Mouse (Mus musculus) stomach, embryonic 16.5 days (tissue): ENCODE data around the gene Nags. TPM values are rescaled to one million over a fixed set of nuclear protein-coding genes. Genes with fewer than 3 reads are reported as not detected.

ENCODE experiments used
- ATAC-seq: fragments of 200-750 bp; cut with Nextera tagmentation; 2 replicates; pipeline ENCODE4 v1.8.0; 2017; ENCODE audit warnings: moderate number of reproducible peaks, moderate TSS enrichment; ENCODE audit not compliant: insufficient read depth, low FRiP score
- H3K27ac ChIP-seq: fragments of 300-500 bp; sonication (generic); 2 replicates; pipeline ENCODE4 v1.5.1; 2014; ENCODE audit warnings: low read length
- H3K27me3 ChIP-seq: fragments of 300-500 bp; sonication (generic); 2 replicates; pipeline ENCODE4 v1.6.1; 2014; ENCODE audit warnings: low read length, control low read depth, mixed read lengths; ENCODE audit not compliant: control insufficient read depth, insufficient read depth
- H3K36me3 ChIP-seq: fragments of 300-500 bp; sonication (generic); 2 replicates; pipeline ENCODE4 v1.6.1; 2014; ENCODE audit warnings: low read length; ENCODE audit not compliant: control insufficient read depth, insufficient read depth
- H3K4me1 ChIP-seq: fragments of 300-500 bp; sonication (generic); 2 replicates; pipeline ENCODE4 v1.6.1; 2014; ENCODE audit warnings: low read length, control low read depth, mixed read lengths; ENCODE audit not compliant: control insufficient read depth, insufficient read depth
- H3K4me2 ChIP-seq: fragments of 300-500 bp; sonication (generic); 2 replicates; pipeline ENCODE4 v1.6.1; 2014; ENCODE audit warnings: low read depth, low read length, mixed read lengths
- H3K4me3 ChIP-seq: fragments of 300-500 bp; sonication (generic); replicated peaks from 2 replicates; pipeline ENCODE4 v1.5.1; 2014; ENCODE audit warnings: mild to moderate bottlenecking, low read length
- H3K9ac ChIP-seq: fragments of 300-500 bp; sonication (generic); 2 replicates; pipeline ENCODE4 v1.6.1; 2014; ENCODE audit warnings: low read length
- H3K9me3 ChIP-seq: fragments of 300-500 bp; sonication (generic); replicated peaks from 2 replicates; pipeline ENCODE4 v1.6.1; 2016; ENCODE audit warnings: low read length, control low read depth; ENCODE audit not compliant: control insufficient read depth
- WGBS: fragments of 180-500 bp; shearing (Covaris S2); extraction: QIAGEN DNeasy Blood & Tissue Kit; methylation state at CpG from one replicate; pipeline ENCODE4 v1.1.7; 2014; 5-methylcytosine and 5-hydroxymethylcytosine counted together
- polyA plus RNA-seq: library from polyadenylated mRNA; unstranded; fragments of >200 nt; fragmentation: Nextera tagmentation; extraction: Ambion mirVana; gene quantifications from 2 replicates; pipeline ENCODE4 v1.2.1, GENCODE M21; 2015

Nags gene
- polyA plus RNA-seq, 1 experiment from 2014 or later, result 4.2 TPM

DNA sequence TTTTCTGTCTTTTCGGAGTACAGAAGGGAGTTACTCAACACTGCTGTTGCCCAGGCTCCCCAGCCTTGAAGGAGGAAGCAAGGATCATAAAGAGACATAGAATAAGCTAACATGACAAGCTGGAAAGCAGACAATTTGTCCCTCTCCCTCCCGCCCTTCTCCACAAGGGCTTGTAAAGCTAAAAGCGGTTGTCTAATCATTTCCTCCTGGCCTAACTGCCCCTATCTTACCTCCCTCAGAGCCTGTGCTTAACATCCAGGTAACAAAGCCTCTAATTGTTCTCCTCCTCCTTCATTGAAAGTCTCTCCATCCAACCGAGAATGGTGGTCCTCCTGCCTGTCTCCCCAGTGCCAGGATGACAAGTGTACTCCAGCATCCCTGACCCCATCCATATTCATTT, 45.5 kb downstream of the Nags start:
- Histone ChIP-seq H3K27me3 (no peaks in the 10 kb centered on the region), H3K9ac (peak overlapping the region; percentile 69; the same call in 1 of the 2 replicates), H3K36me3 (no peaks in the 10 kb centered on the region), H3K4me1 (peaks cover 18% of the 10 kb centered on the region), H3K27ac (no peak overlapping the region), H3K4me2 (peak overlapping the region; percentile 89), H3K9me3 (no peaks in the 10 kb centered on the region), H3K4me3 (peak overlapping the region; percentile 56; the same call in 1 of the 2 replicates)
- 46% methylated on average over 4 of the region's 4 CpGs for WGBS
- ATAC-seq, result no peak

DNA sequence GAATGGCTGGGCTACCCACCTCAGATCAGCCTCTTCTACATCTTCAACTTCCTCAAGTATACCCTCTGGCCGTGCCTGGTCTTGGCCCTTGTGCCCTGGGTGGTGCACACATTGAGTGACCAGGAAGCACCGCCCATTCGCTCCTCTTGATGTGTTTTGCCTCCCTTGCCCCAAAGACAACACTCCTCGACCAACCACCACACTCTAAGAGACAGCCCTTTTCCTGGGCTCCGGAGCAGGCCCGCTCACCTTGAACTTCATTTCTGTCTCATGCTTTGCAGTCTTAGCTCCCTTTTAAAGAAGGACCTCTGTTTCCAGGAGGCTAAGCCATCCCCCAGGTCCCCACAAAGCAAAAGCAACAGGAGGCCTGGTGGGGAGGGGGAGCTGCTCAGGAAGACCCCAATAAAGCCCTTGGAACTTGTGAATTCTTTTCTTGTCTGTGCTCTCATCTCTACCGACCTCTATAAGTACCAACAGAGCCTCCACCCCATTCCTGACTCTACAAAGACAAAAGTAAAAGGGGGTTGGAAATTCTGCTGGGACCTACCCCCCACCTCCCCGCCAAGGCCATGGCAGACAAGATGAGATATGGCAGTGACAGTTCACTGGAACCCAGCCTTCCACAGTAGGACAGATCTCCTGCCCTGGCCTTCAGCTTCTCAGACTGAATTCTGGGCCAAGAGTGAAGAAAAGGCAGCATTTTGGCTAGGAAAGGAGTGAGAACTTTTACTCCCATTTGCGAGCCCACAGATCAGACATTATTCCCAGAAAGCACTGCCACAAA, 48.5 kb downstream of the Nags start:
- peaks cover 18% of the 10 kb centered on the region for H3K4me1 ChIP-seq
- no peaks in the 10 kb centered on the region for H3K27me3 ChIP-seq
- H3K4me2 ChIP-seq, result no peak overlapping the region
- no peaks in the 10 kb centered on the region for H3K9me3 ChIP-seq
- no peak overlapping the region for H3K4me3 ChIP-seq
- no peak for ATAC-seq
- no peak overlapping the region for H3K9ac ChIP-seq
- H3K36me3 ChIP-seq, result peaks cover 15% of the 10 kb centered on the region
- 82% methylated on average over 9 of the region's 9 CpGs for WGBS
- H3K27ac ChIP-seq, result no peak overlapping the region

DNA sequence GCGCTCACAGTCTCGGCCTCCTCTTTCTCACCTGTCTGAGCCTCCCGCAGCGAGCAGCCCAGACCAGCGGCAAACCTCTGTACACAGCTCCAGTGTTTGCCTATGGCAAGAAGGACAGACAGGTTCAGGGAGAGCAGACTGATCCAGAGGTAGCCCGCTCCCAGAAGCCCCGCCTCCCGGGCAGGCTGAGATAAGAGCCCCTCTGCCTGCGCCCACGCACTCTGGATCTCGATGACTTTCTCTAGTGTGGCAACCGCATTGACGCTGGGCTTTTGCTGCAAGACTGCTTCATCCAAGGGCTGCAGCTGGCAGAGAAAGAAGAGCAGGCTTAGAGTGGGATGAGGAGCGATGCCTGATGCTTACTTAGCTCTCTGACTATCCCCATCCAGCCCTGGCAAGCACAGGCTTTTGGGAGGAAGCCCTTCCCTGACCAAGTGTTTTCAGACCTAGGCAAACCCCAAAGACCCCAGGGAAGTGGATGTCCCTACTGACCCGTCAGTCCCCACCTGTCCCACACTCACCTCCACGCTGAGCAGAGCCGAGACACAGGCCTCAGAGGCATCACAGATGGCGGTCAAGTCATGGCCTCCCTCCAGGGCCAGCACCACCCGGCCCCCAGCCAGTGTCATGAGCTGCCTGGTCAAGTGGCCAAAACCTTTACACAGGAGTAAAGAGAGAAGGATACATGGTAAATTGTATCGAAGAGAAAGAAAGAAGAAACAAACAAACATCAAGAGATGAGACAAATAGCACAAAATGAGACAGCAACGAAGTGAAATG, 50.9 kb downstream of the Nags start:
- Histone ChIP-seq H3K27me3 (no peaks in the 10 kb centered on the region), H3K4me2 (no peak overlapping the region), H3K27ac (no peak overlapping the region), H3K4me1 (0 out of 2 replicates have a peak, but pooled peaks cover 2% of the 10 kb centered on the region), H3K9ac (no peak overlapping the region), H3K9me3 (no peaks in the 10 kb centered on the region), H3K4me3 (no peak overlapping the region), H3K36me3 (peaks cover 28% of the 10 kb centered on the region)
- ATAC-seq, result 0 out of 2 replicates have a peak, but pooled peaks have one; percentile 24
- 69% methylated on average over 21 of the region's 21 CpGs for WGBS

DNA sequence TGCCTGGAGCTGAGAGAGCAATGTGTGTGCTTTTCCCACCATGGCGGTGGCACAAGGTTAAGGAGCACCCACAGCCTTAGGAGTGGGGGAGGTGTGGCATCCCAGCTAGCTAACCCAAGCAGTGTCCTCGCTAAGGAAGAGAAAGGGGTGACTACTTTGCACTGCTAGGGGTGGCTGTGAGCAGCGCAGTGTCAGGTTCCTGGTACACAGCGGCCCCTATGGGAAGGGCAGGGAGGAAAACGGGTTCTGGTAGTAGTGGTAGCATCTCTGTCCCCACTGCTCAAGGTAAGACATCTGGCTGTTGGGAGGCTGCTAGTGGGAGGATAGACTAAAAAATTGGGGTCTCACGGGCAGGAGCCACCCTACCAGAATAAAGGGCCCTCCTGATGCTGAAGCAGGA, 52.9 kb downstream of the Nags start:
- no peak for ATAC-seq
- H3K36me3 ChIP-seq, result peaks cover 28% of the 10 kb centered on the region

More for the DNA sequence above, 52.9 kb downstream of the Nags start:
- H3K27me3 ChIP-seq, result no peaks in the 10 kb centered on the region
- H3K4me3 ChIP-seq, result no peak overlapping the region
- no peak overlapping the region for H3K27ac ChIP-seq
- H3K9me3 ChIP-seq, result no peaks in the 10 kb centered on the region
- H3K4me1 ChIP-seq, result no peaks in the 10 kb centered on the region
- WGBS, result 69% methylated on average over 6 of the region's 6 CpGs
- no peak overlapping the region for H3K9ac ChIP-seq
- no peak overlapping the region for H3K4me2 ChIP-seq

Other genes starting within 250 kb of the Nags start
- not detected in 2 replicates for gene Sost, start 178.5 kb upstream of the Nags start, polyA plus RNA-seq
- not detected in 2 replicates for gene Cfap97d1, start 161.2 kb upstream of the Nags start, polyA plus RNA-seq
- gene Dusp3, start 158.5 kb upstream of the Nags start, polyA plus RNA-seq, result 26.1 and 26.3 TPM in 2 replicates
- gene Mpp3, start 117.1 kb upstream of the Nags start, polyA plus RNA-seq, result 7.4 and 9.6 TPM in 2 replicates
- 2.9 and 3.5 TPM in 2 replicates for gene Cd300lg, start 104.0 kb upstream of the Nags start, polyA plus RNA-seq
- gene Mpp2, start 57.0 kb upstream of the Nags start, polyA plus RNA-seq, result 7.9 and 8.3 TPM in 2 replicates
- 6.0 and 6.7 TPM in 2 replicates for gene Ppy, start 44.2 kb upstream of the Nags start, polyA plus RNA-seq
- 40.5 and 56.0 TPM in 2 replicates for gene Pyy, start 37.7 kb upstream of the Nags start, polyA plus RNA-seq
- gene Tmem101, start 10.9 kb downstream of the Nags start, polyA plus RNA-seq, result 27.9 and 29.0 TPM in 2 replicates
- gene Lsm12, start 39.8 kb downstream of the Nags start, polyA plus RNA-seq, result 79.2 and 85.4 TPM in 2 replicates
- gene G6pc3, start 44.1 kb downstream of the Nags start, polyA plus RNA-seq, result 28.0 and 28.7 TPM in 2 replicates
- 60.6 and 67.4 TPM in 2 replicates for gene Hdac5, start 84.7 kb downstream of the Nags start, polyA plus RNA-seq
- 10.8 and 12.4 TPM in 2 replicates for gene BC030867, start 103.4 kb downstream of the Nags start, polyA plus RNA-seq
- gene Asb16, start 123.2 kb downstream of the Nags start, polyA plus RNA-seq, result 0.12 TPM in 1 of 2 replicates, not detected in the other
- gene Tmub2, start 139.4 kb downstream of the Nags start, polyA plus RNA-seq, result 53.0 and 53.4 TPM in 2 replicates
- gene Atxn7l3, start 151.1 kb downstream of the Nags start, polyA plus RNA-seq, result 12.2 and 13.2 TPM in 2 replicates
- 70.5 and 71.4 TPM in 2 replicates for gene Ubtf, start 174.2 kb downstream of the Nags start, polyA plus RNA-seq
- gene Slc4a1, start 220.7 kb downstream of the Nags start, polyA plus RNA-seq, result 38.9 and 47.2 TPM in 2 replicates
- gene Rundc3a, start 247.9 kb downstream of the Nags start, polyA plus RNA-seq, result 6.8 and 7.6 TPM in 2 replicates